Mouse (Mus musculus) megakaryocyte, embryonic 14.5 days (primary cell): ENCODE results near the gene Pax7.

Experiments
- FLI1 ChIP-seq: IDR thresholded peaks from 2 replicates; pipeline ENCODE4 v1.6.1; 2012; ENCODE audit warnings: low read length, inconsistent platforms, mixed read lengths
- GATA1 ChIP-seq: IDR thresholded peaks from 3 replicates; pipeline ENCODE4 v1.6.1; 2012; ENCODE audit warnings: mixed read lengths, low read length, inconsistent platforms, borderline replicate concordance

DNA sequence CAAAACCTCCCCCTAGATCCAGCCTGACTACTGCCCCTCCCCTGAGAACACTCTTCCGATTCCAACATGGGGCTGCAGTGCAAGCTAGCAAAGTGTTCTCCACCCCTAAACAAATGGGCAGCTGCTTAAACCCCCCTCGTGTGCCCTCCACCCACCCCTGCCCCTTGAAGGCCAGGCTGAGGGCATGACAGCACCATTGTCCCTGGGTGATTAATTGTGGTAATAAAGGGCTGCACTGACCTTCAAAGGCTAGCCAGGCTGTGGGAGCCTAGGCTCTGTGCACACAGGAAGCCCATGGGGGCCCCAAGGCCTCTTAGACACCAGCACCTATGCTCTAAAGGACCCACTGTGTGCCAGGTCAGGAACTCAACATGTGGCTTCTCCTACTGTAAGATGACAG, 29.3 kb downstream of the Pax7 start:
- TF ChIP-seq GATA1 (no peak), FLI1 (no peak)
